Mouse (Mus musculus) ES-E14 (cell line): Measurements from ENCODE around the gene Prmt8. TPM values are rescaled to one million over a fixed set of nuclear protein-coding genes. Genes with fewer than 3 reads are reported as not detected.

Source experiments
- DNase-seq: peaks from one replicate; pipeline ENCODE4 v3.0.0-alpha.2; 2013; ENCODE audit warnings: low read depth, low spot score
- H3K27ac ChIP-seq: 2 replicates; pipeline ENCODE4 v1.5.1; 2012; ENCODE audit warnings: low read depth, mild to moderate bottlenecking, low read length, moderate library complexity, mixed read lengths; ENCODE audit not compliant: poor library complexity, insufficient read depth, severe bottlenecking
- H3K36me3 ChIP-seq: 2 replicates; pipeline ENCODE4 v1.6.1; 2012; ENCODE audit warnings: mild to moderate bottlenecking, low read length, moderate library complexity, mixed read lengths; ENCODE audit not compliant: control insufficient read depth, poor library complexity, insufficient read depth, severe bottlenecking
- H3K4me1 ChIP-seq, 2 experiments: fragments of 150-350 bp in 1 of 2; sonication (generic) in 1 of 2; 2 replicates each; pipeline ENCODE4 v1.6.1; 2012; ENCODE audit warnings: low read length in 2 of 2, mild to moderate bottlenecking in 1 of 2, mixed read lengths in 1 of 2; ENCODE audit not compliant: control insufficient read depth in 2 of 2, insufficient read depth in 2 of 2, poor library complexity in 1 of 2
- H3K4me3 ChIP-seq, 2 experiments: fragments of 150-350 bp in 1 of 2; sonication (generic) in 1 of 2; 2 replicates each; pipeline ENCODE4 v1.5.1; 2012; ENCODE audit warnings: low read length in 2 of 2, low read depth in 1 of 2, mild to moderate bottlenecking in 1 of 2, mixed read lengths in 1 of 2; ENCODE audit not compliant: insufficient read depth in 1 of 2, poor library complexity in 1 of 2, severe bottlenecking in 1 of 2
- H3K9ac ChIP-seq: 2 replicates; pipeline ENCODE4 v1.6.1; 2012; ENCODE audit warnings: low read depth, mild to moderate bottlenecking, low read length, mixed read lengths; ENCODE audit not compliant: poor library complexity, insufficient read depth, severe bottlenecking
- H3K9me3 ChIP-seq: fragments of 150-350 bp; sonication (generic); 2 replicates; pipeline ENCODE4 v1.6.1; 2012; ENCODE audit warnings: low read depth, mild to moderate bottlenecking, low read length; ENCODE audit not compliant: control insufficient read depth, insufficient read depth
- CHD2 ChIP-seq: IDR thresholded peaks from 2 replicates; pipeline ENCODE4 v1.6.1; 2014; ENCODE audit warnings: mild to moderate bottlenecking, low read depth, low read length, inconsistent platforms
- HCFC1 ChIP-seq: IDR thresholded peaks from 2 replicates; pipeline ENCODE4 v1.6.1; 2012; ENCODE audit warnings: low read length, inconsistent platforms, borderline replicate concordance; ENCODE audit not compliant: insufficient read depth
- MAFK ChIP-seq: IDR thresholded peaks from 2 replicates; pipeline ENCODE4 v1.6.1; 2014; ENCODE audit warnings: mild to moderate bottlenecking, low read depth, low read length, inconsistent platforms; ENCODE audit not compliant: insufficient read depth
- ZC3H11A ChIP-seq: IDR thresholded peaks from 2 replicates; pipeline ENCODE4 v1.6.1; 2012; ENCODE audit warnings: low read depth, mild to moderate bottlenecking, inconsistent platforms, low read length, borderline replicate concordance
- ZNF384 ChIP-seq: IDR thresholded peaks from 2 replicates; pipeline ENCODE4 v1.6.1; 2012; ENCODE audit warnings: low read depth, low read length, inconsistent platforms
- in situ Hi-C, 2 experiments: fragments of 600-800 bp; cut with MboI; formaldehyde crosslinking; loops; one replicate each; pipeline ENCODE4 v1.15.1; 2025; ENCODE audit warnings: low sequenced_read_pairs in 2 of 2, inconsistent platforms in 1 of 2; ENCODE audit not compliant: unreplicated experiment in 2 of 2
- total RNA-seq: library from RNA; depleted of rRNA; stranded (reverse); fragments of 300-350 nt; gene quantifications from 2 replicates; pipeline ENCODE4 v1.2.3, GENCODE M21; 2012; rRNA removed

Gene Prmt8
- total RNA-seq: 2.1 and 5.5 TPM in 2 replicates

DNA sequence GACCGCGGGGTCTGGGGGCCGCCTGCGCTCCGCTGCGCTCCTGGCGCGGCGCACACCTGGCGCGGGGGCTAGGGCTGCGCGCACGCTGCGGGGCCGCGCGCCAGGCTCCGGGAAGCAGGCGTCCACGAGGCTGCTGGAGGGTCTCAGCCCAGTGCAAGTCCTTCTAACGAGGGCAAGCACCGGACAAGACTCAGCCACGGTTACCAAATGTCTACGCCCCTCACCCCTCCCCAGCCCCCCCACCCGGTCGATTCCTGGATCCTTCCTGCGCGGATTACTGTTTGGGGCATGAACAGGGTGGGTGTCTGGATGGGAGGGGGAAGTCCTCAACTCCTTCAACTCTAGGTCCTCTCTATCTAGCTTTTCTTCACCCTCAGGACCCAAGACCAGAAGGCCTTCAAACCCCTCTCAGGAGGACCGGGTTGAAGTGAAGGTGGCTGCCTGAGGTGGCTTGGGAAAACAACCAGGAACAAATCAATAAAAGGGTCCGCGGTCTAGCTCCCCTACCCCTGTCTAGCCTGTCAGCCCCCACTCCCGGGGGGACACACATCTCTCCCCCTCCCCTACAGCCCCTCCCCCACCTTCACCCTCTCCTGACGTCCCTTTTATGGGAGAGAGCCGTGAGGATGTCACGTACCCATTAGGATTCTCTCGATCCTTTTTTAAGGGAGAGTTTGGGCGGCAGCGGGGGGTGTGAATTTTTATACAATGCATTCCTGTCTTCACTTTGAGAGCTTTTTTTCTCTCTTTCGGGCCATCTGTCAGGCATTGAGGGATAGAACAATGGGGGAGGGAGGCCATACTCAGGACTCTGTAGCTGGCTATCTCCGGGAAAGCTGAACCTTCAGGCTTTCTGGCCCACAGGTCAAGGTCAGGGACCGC, at the start of gene Prmt8:
Prmt8 (minus strand) TSS at position 198 of the 882 bp plus-strand sequence.
- TF ChIP-seq CHD2 (no peak), HCFC1 (peak; percentile 59; the same call in 1 of the 2 replicates), ZNF384 (peak; percentile 95)
- peak within 1 kb of the TSS; percentile 83 to 87 for H3K4me3 ChIP-seq
- no peaks in the 10 kb centered on the region for H3K9me3 ChIP-seq
- peak within 1 kb of the TSS; percentile 60 for H3K9ac ChIP-seq
- H3K4me1 ChIP-seq: peaks cover 14 to 16% of the 10 kb centered on the region in 2 experiments
- DNase-seq: peak; percentile 69
- in situ Hi-C loops: no loop called here
- no peaks in the 10 kb centered on the region for H3K36me3 ChIP-seq
- no peak within 1 kb of the TSS for H3K27ac ChIP-seq

DNA sequence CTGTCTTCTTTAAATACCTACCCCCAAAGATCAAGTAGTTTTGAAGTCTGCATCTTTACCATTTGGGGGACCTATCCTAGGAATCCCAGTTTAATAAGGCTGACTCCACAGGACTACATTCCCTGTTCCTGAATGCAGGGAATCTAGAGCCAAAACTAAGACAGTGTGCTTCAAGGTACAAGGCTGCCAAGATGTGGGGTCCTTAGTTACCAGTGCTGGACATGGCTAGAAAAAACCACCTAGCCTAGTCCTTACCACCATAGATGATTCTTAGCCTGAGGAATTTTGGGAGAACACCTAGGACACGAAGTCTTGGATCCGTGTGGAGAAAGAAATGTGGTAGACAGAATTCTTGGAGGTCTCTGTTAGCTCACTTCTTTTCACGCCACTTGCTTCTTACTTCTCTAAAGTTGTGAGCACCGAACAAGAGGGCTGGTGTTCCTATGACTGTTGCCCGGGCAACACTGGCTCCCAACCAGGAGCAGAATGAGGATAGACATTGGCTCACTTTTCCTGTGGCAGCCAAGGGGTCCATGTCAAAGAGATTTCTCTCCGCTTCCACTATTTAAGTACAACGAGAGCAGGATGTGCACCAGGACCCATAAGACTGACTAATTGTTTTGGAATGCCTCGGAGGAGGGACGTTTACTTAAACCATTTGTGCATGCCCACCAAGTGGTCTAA, 33.9 kb upstream of the Prmt8 start:
- Histone ChIP-seq H3K9ac (no peak overlapping the region), H3K9me3 (no peaks in the 10 kb centered on the region), H3K27ac (no peak overlapping the region), H3K36me3 (no peaks in the 10 kb centered on the region), H3K4me1 (0 out of 4 replicates have a peak, but pooled peaks cover 0 to 2% of the 10 kb centered on the region in 2 experiments), H3K4me3 (no peak overlapping the region)
- DNase-seq: no peak
- in situ Hi-C loops: no loop called here
- TF ChIP-seq ZNF384: no peak
- TF ChIP-seq ZC3H11A: no peak
- TF ChIP-seq CHD2: no peak
- TF ChIP-seq MAFK: no peak
- no peak for TF ChIP-seq HCFC1

DNA sequence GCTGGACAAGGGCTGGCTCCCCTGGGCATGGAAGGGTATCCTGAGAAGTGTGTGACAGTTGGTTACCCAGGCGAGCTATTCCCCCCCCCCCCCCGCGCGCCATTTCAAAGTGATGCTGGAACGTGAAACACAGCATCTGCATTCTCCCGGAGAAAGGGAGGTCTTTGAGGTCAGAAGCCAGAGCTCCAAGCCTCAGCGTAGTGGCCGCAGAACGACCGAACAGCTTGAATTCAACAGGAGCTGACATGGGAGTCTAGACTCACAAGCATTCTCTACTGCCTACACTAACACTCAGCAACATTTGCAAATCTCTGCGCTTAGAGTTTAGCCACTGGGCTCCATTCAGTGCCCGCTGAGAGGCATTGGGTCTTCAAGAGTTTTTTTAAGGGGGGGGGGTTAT, 32.9 kb upstream of the Prmt8 start:
- DNase-seq: no peak
- H3K4me1 ChIP-seq: 0 out of 4 replicates have a peak, but pooled peaks cover 0 to 2% of the 10 kb centered on the region in 2 experiments
- TF ChIP-seq MAFK (no peak), HCFC1 (no peak), ZNF384 (no peak), CHD2 (no peak), ZC3H11A (no peak)
- in situ Hi-C loops: no loop called here
- H3K4me3 ChIP-seq: no peak overlapping the region
- no peak overlapping the region for H3K9ac ChIP-seq
- no peak overlapping the region for H3K27ac ChIP-seq
- no peaks in the 10 kb centered on the region for H3K36me3 ChIP-seq
- H3K9me3 ChIP-seq: no peaks in the 10 kb centered on the region

DNA sequence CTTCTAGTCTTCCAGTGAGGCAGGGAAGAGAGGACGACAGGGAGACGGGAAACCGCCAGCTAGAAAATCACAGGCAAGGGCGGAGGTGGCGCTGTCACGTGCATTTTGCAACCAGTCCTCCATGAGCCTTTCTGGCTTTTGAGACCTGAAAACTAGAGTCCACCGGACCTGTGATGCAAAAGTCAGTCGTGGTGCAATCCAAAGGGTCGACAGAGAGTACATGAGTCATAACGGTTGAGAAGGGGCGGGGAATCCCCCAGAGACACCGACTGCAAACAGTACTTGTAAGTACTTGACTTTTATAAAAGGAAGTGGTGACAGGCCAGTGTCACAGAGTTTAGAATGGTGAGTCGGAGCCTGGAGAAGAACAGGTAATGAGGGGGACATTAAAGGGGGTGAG, 20.8 kb upstream of the Prmt8 start:
- no peak for DNase-seq
- no peak overlapping the region for H3K9ac ChIP-seq
- no peak overlapping the region for H3K4me3 ChIP-seq
- in situ Hi-C loops: no loop called here
- peaks cover 0 to 14% of the 10 kb centered on the region in 2 experiments; a peak in 2 of 4 replicates for H3K4me1 ChIP-seq
- TF ChIP-seq ZNF384 (no peak), MAFK (no peak), HCFC1 (no peak), CHD2 (no peak), ZC3H11A (no peak)
- H3K9me3 ChIP-seq: no peaks in the 10 kb centered on the region
- H3K27ac ChIP-seq: no peak overlapping the region
- no peaks in the 10 kb centered on the region for H3K36me3 ChIP-seq
